Mouse (Mus musculus): ENCODE measurements around the gene Col6a3.

GRCm38 (mm10) chr1:90720610-90721241, 123.0 kb downstream of the Col6a3 start:
- TF ChIP-seq CTCF (IDR thresholded peaks at IDR 0.05; ENCODE audit: control insufficient read depth, insufficient read depth, insufficient read length), result no peak
- TF ChIP-seq USF1 (IDR thresholded peaks at IDR 0.05; ENCODE audit: low read depth), result no peak
- no peak for TF ChIP-seq MYOD1 (IDR thresholded peaks at IDR 0.05; ENCODE audit: control insufficient read depth, insufficient read length, low read depth)
